Mouse (Mus musculus) midbrain, embryonic 15.5 days (tissue): ENCODE measurements around the gene Myo7a. TPM values are rescaled to one million over a fixed set of nuclear protein-coding genes. Genes with fewer than 3 reads are reported as not detected.

Source experiments
- ATAC-seq: fragments of 200-750 bp; cut with Nextera tagmentation; replicated peaks from 2 replicates; pipeline ENCODE4 v1.8.0; 2017; ENCODE audit warnings: moderate TSS enrichment
- H3K27ac ChIP-seq: fragments of 300-500 bp; sonication (generic); 2 replicates; pipeline ENCODE4 v1.5.1; 2015; ENCODE audit warnings: mild to moderate bottlenecking, inconsistent platforms
- H3K27me3 ChIP-seq: fragments of 300-500 bp; sonication (generic); replicated peaks from 2 replicates; pipeline ENCODE4 v1.6.1; 2015; ENCODE audit warnings: inconsistent platforms
- H3K36me3 ChIP-seq: fragments of 300-500 bp; sonication (generic); replicated peaks from 2 replicates; pipeline ENCODE4 v1.6.1; 2015; ENCODE audit warnings: inconsistent platforms
- H3K4me1 ChIP-seq: fragments of 300-500 bp; sonication (generic); 2 replicates; pipeline ENCODE4 v1.6.1; 2015; ENCODE audit warnings: inconsistent platforms
- H3K4me2 ChIP-seq: fragments of 300-500 bp; sonication (generic); 2 replicates; pipeline ENCODE4 v1.6.1; 2015; ENCODE audit warnings: inconsistent platforms, mild to moderate bottlenecking, moderate library complexity
- H3K4me3 ChIP-seq: fragments of 300-500 bp; sonication (generic); 2 replicates; pipeline ENCODE4 v1.5.1; 2015; ENCODE audit warnings: mild to moderate bottlenecking, inconsistent platforms
- H3K9ac ChIP-seq: fragments of 300-500 bp; sonication (generic); 2 replicates; pipeline ENCODE4 v1.6.1; 2015; ENCODE audit warnings: mild to moderate bottlenecking, inconsistent platforms
- H3K9me3 ChIP-seq: fragments of 300-500 bp; sonication (generic); 2 replicates; pipeline ENCODE4 v1.6.1; 2016; ENCODE audit warnings: inconsistent platforms
- WGBS: fragments of 180-500 bp; shearing (Covaris S2); methylation state at CpG from one replicate; pipeline ENCODE4 v1.1.7; 2015; ENCODE audit warnings: mixed read lengths; 5-methylcytosine and 5-hydroxymethylcytosine counted together
- polyA plus RNA-seq: library from polyadenylated mRNA; unstranded; fragments of >200 nt; fragmentation: Nextera tagmentation; extraction: Ambion mirVana; gene quantifications from 2 replicates; pipeline ENCODE4 v1.2.1, GENCODE M21; 2015

Gene Myo7a
- 20.6 and 23.8 TPM in 2 replicates for polyA plus RNA-seq

- H3K9ac ChIP-seq = no peak within 1 kb of the TSS
Measured at GRCm38 (mm10) chr7:98119179-98119960, at the start of gene Myo7a. Gene Myo7a (minus strand): TSS chr7:98119524.

DNA sequence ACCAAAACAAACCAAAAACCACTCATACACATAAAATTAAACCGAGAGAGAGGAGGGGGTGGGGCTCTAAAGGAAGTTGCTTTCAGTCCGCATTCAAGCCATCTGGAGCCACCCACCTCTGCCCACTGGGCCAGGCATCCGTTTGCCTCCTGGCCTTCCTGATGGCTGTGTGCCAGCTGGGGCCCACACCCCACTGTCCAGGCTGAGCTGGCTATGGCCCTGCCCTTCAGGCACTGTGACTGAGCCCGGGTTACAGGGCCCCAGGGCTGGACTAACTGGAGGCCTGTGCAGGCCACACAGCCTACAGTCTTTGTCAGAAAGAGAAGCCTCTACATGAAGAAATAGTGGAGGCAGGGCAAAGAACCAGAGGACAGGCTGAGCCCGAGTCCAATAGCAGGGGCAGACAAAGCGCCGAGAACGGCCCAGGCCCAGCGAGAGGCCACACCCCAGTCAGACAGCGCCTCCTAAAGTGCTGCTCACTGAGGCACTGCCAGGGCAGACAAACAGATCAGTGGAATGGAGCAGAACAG lies 45.7 kb upstream of the Myo7a start:
- H3K4me2 ChIP-seq = no peak overlapping the region
- WGBS = 55% methylated on average over 10 of the region's 10 CpGs
- H3K27ac ChIP-seq = no peak overlapping the region
- no peak overlapping the region for H3K4me3 ChIP-seq
- H3K27me3 ChIP-seq = no peaks in the 10 kb centered on the region
- no peaks in the 10 kb centered on the region for H3K9me3 ChIP-seq
- ATAC-seq = 0 out of 2 replicates have a peak, but pooled peaks have one; percentile 19
- H3K36me3 ChIP-seq = no peaks in the 10 kb centered on the region
- H3K4me1 ChIP-seq = 0 out of 2 replicates have a peak, but pooled peaks cover 5% of the 10 kb centered on the region
- H3K9ac ChIP-seq = no peak overlapping the region

More at GRCm38 (mm10) chr7:98119179-98119960, at the start of gene Myo7a:
- Histone ChIP-seq H3K27me3 (no peaks in the 10 kb centered on the region), H3K4me1 (peaks cover 4% of the 10 kb centered on the region; the same call in 1 of the 2 replicates), H3K27ac (no peak within 1 kb of the TSS), H3K9me3 (no peaks in the 10 kb centered on the region), H3K4me2 (peak within 1 kb of the TSS; percentile 44), H3K36me3 (no peaks in the 10 kb centered on the region), H3K4me3 (peak within 1 kb of the TSS; percentile 12)
- 33% methylated on average over 9 of the region's 9 CpGs for WGBS
- 0 out of 2 replicates have a peak, but pooled peaks have one; percentile 19 for ATAC-seq

DNA sequence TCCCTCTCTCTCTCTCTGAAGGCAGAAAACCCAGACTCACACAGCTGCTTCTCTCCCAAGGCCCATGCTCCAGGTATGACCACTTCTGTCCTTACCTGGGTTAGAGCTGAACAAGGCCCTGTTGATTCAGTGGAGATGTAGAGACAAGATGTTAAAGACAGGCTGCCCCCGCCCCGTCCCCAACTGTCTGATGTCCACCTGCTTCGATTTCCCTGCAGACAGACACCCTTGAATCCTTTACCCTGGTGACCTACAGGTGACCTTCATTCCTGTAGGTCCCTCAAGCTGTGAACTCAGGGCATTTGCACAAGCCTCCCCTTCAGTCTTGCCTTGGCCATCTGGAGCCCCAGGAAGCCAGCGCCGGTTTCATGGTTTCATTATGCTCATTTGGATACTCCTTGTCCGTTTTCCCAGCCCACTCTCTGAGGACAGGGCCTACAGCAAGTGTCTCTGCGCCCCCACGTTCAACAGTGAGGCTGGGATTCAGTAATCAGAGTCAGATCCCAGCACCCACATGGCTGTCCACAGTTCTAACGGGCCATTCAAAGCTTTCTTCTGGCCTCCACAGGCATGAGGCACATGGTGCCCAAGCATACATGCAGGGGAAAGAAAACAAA lies 45.2 kb upstream of the Myo7a start:
- Histone ChIP-seq H3K9ac (no peak overlapping the region), H3K4me1 (0 out of 2 replicates have a peak, but pooled peaks cover 5% of the 10 kb centered on the region), H3K27me3 (no peaks in the 10 kb centered on the region), H3K27ac (no peak overlapping the region), H3K4me3 (no peak overlapping the region), H3K36me3 (no peaks in the 10 kb centered on the region), H3K4me2 (no peak overlapping the region), H3K9me3 (no peaks in the 10 kb centered on the region)
- ATAC-seq = no peak
- WGBS = 80% methylated on average over 9 of the region's 9 CpGs

- Histone ChIP-seq H3K4me3 (no peak overlapping the region), H3K27me3 (no peaks in the 10 kb centered on the region), H3K4me1 (0 out of 2 replicates have a peak, but pooled peaks cover 5% of the 10 kb centered on the region), H3K27ac (no peak overlapping the region), H3K9me3 (no peaks in the 10 kb centered on the region), H3K36me3 (no peaks in the 10 kb centered on the region), H3K4me2 (no peak overlapping the region), H3K9ac (no peak overlapping the region)
- no peak for ATAC-seq
- 52% methylated on average over 3 of the region's 3 CpGs for WGBS
Measured at GRCm38 (mm10) chr7:98163700-98164099, 44.4 kb upstream of the Myo7a start.

- H3K9ac ChIP-seq = no peak overlapping the region
- peaks cover 10% of the 10 kb centered on the region; the same call in 1 of the 2 replicates for H3K4me1 ChIP-seq
- no peak overlapping the region for H3K4me2 ChIP-seq
- no peaks in the 10 kb centered on the region for H3K27me3 ChIP-seq
- no peak overlapping the region for H3K4me3 ChIP-seq
- H3K36me3 ChIP-seq = no peaks in the 10 kb centered on the region
- 88% methylated on average over 6 of the region's 6 CpGs for WGBS
- no peak for ATAC-seq
- H3K9me3 ChIP-seq = no peaks in the 10 kb centered on the region
- H3K27ac ChIP-seq = no peak overlapping the region
Measured at GRCm38 (mm10) chr7:98162239-98162638, 42.9 kb upstream of the Myo7a start.

GRCm38 (mm10) chr7:98160041-98160740 lies 40.9 kb upstream of the Myo7a start:
- ATAC-seq = no peak
- Histone ChIP-seq H3K27me3 (no peaks in the 10 kb centered on the region), H3K9me3 (no peaks in the 10 kb centered on the region), H3K4me3 (no peak overlapping the region), H3K4me2 (no peak overlapping the region), H3K9ac (no peak overlapping the region), H3K27ac (no peak overlapping the region), H3K36me3 (no peaks in the 10 kb centered on the region), H3K4me1 (peaks cover 20% of the 10 kb centered on the region)
- WGBS = 66% methylated on average over 8 of the region's 8 CpGs

- Histone ChIP-seq H3K9me3 (no peaks in the 10 kb centered on the region), H3K27me3 (no peaks in the 10 kb centered on the region), H3K36me3 (no peaks in the 10 kb centered on the region), H3K9ac (no peak overlapping the region), H3K27ac (no peak overlapping the region), H3K4me3 (no peak overlapping the region), H3K4me2 (no peak overlapping the region), H3K4me1 (peaks cover 17% of the 10 kb centered on the region)
- WGBS = 74% methylated on average over 8 of the region's 8 CpGs
- no peak for ATAC-seq
Measured at GRCm38 (mm10) chr7:98158481-98158880, 39.2 kb upstream of the Myo7a start.

DNA sequence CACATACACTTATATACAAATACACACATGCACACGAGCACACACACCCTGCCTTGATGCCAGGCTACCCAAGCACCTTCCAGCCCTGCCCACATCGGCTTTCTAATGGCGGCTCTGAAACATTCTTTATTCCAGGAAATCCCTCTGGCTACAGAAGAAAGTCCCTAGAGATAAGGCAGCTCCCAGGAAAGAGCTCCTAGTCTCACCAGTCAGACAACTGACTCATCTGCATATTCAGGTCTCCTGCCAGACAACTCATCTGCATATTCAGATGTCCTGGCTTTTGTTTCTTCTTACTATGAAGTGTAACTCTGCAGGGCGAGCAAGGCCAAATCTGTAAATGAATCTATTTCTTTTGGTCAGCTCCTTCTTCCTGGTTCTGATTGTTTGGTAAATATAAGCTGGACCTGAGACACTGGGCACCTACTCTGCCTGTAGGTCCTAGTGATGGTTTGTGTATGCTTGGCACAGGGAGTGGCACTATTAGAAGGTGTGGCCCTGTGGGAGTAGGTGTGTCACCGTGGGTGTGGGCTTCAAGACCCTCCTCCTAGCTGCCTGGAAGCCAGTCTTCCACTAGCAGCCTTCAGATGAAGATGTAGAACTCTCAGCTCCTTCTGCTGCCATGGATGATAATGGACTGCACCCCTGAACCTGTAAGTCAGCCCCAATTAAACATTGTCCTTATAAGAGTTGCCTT lies 38.5 kb upstream of the Myo7a start:
- Histone ChIP-seq H3K27ac (0 out of 2 replicates have a peak overlapping the region, but pooled peaks have one; percentile 1), H3K4me2 (no peak overlapping the region), H3K4me1 (peaks cover 17% of the 10 kb centered on the region), H3K9ac (no peak overlapping the region), H3K36me3 (no peaks in the 10 kb centered on the region), H3K9me3 (no peaks in the 10 kb centered on the region), H3K27me3 (no peaks in the 10 kb centered on the region), H3K4me3 (no peak overlapping the region)
- ATAC-seq = no peak
- WGBS = 50% methylated on average over 5 of the region's 5 CpGs

GRCm38 (mm10) chr7:98156280-98156665 lies 36.9 kb upstream of the Myo7a start:
- 56% methylated on average over 3 of the region's 3 CpGs for WGBS
- Histone ChIP-seq H3K27me3 (no peaks in the 10 kb centered on the region), H3K4me1 (peaks cover 17% of the 10 kb centered on the region), H3K27ac (no peak overlapping the region), H3K9me3 (no peaks in the 10 kb centered on the region), H3K9ac (no peak overlapping the region), H3K4me2 (no peak overlapping the region), H3K4me3 (no peak overlapping the region), H3K36me3 (no peaks in the 10 kb centered on the region)
- 0 out of 2 replicates have a peak, but pooled peaks have one; percentile 7 for ATAC-seq

DNA sequence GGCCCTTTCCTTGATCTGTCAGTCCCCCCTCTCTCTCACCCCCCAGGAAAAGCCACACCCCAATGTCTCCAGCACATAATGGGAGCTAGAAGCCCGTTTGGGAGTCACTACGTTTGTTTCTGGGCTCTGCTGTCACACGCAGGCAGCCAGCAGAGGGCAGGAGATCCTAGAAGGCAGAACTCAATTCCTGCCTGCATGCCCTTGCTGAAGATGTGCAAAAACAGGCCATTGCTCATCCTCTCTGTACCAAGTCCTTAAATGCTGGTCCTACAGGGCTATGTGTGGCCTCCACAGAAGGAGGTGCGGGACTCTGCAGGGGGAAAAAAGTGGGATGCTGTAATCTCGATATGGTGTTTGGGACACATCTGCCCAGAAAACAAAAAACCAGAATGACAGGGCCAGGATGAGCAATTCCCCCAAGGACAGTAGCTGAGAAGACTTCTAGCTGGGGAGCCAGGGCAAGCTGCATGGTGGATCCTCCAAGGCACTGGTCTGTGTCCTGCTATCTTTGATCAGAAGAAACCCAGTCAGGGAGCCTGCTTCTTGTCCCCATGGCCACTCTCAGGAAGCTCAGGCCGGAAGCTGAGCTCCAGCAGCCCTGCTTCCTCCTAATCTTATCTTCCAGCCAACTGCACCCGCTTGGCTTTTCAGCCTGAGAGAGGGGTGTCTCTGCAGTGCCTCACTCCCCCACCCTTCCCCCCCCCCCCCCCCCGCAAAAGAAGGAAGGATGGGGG lies 36.4 kb upstream of the Myo7a start:
- H3K9ac ChIP-seq = no peak overlapping the region
- no peaks in the 10 kb centered on the region for H3K36me3 ChIP-seq
- H3K27ac ChIP-seq = no peak overlapping the region
- H3K4me1 ChIP-seq = peaks cover 17% of the 10 kb centered on the region
- no peak overlapping the region for H3K4me2 ChIP-seq
- WGBS = 29% methylated on average over 7 of the region's 8 CpGs
- ATAC-seq = 0 out of 2 replicates have a peak, but pooled peaks have one; percentile 35
- H3K27me3 ChIP-seq = no peaks in the 10 kb centered on the region
- H3K9me3 ChIP-seq = no peaks in the 10 kb centered on the region
- no peak overlapping the region for H3K4me3 ChIP-seq

DNA sequence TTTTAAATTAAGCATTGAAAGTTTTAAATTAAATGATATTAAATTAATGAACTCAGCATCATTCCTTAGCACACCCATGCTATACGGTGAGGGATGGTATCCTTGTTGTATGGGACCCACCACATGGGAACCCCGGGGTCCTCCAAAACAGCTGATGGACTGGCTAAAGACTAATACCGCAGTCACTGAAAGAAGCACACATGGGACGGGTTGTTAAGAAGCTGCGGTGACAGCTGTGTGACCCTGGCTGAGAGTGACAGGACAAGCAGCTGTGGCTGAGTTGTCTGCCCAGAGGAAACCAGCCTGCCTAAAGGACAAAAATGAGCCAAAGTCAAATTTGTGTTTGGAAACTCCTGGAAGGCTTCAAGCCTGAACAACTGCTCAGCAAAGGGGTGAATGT lies 34.6 kb upstream of the Myo7a start:
- Histone ChIP-seq H3K9ac (no peak overlapping the region), H3K27me3 (no peaks in the 10 kb centered on the region), H3K27ac (no peak overlapping the region), H3K4me1 (peaks cover 25% of the 10 kb centered on the region), H3K9me3 (no peaks in the 10 kb centered on the region), H3K4me2 (no peak overlapping the region), H3K4me3 (no peak overlapping the region), H3K36me3 (no peaks in the 10 kb centered on the region)
- ATAC-seq = no peak
- WGBS = 73% methylated on average over 5 of the region's 5 CpGs
